Mouse (Mus musculus) hindbrain, embryonic 12.5 days (tissue): ENCODE measurements around the gene Rrp8. TPM values are rescaled to one million over a fixed set of nuclear protein-coding genes. Genes with fewer than 3 reads are reported as not detected.
"Not testable (repeated sequence)": the region's sequence is repeated elsewhere in the genome, so short reads cannot be mapped to it uniquely, and the experiment has no call there.

Source experiments
- ATAC-seq: fragments of 200-750 bp; cut with Nextera tagmentation; 2 replicates; pipeline ENCODE4 v1.8.0; 2017; ENCODE audit warnings: moderate TSS enrichment; ENCODE audit not compliant: low FRiP score
- H3K27ac ChIP-seq: fragments of 300-500 bp; sonication (generic); 2 replicates; pipeline ENCODE4 v1.5.1; 2016; ENCODE audit warnings: mild to moderate bottlenecking
- H3K27me3 ChIP-seq: fragments of 300-500 bp; sonication (generic); 2 replicates; pipeline ENCODE4 v1.6.1; 2016; ENCODE audit warnings: mild to moderate bottlenecking
- H3K36me3 ChIP-seq: fragments of 300-500 bp; sonication (generic); 2 replicates; pipeline ENCODE4 v1.6.1; 2016; ENCODE audit warnings: mild to moderate bottlenecking
- H3K4me1 ChIP-seq: fragments of 300-500 bp; sonication (generic); 2 replicates; pipeline ENCODE4 v1.6.1; 2016
- H3K4me2 ChIP-seq: fragments of 300-500 bp; sonication (generic); replicated peaks from 2 replicates; pipeline ENCODE4 v1.6.1; 2016; ENCODE audit warnings: mild to moderate bottlenecking
- H3K4me3 ChIP-seq: fragments of 300-500 bp; sonication (generic); 2 replicates; pipeline ENCODE4 v1.5.1; 2016; ENCODE audit warnings: mild to moderate bottlenecking
- H3K9ac ChIP-seq: fragments of 300-500 bp; sonication (generic); 2 replicates; pipeline ENCODE4 v1.6.1; 2016; ENCODE audit warnings: mild to moderate bottlenecking, moderate library complexity
- H3K9me3 ChIP-seq: fragments of 300-500 bp; sonication (generic); replicated peaks from 2 replicates; pipeline ENCODE4 v1.6.1; 2016; ENCODE audit warnings: mild to moderate bottlenecking
- WGBS: fragments of 180-500 bp; shearing (Covaris S2); methylation state at CpG from one replicate; pipeline ENCODE4 v1.1.7; 2016; 5-methylcytosine and 5-hydroxymethylcytosine counted together
- polyA plus RNA-seq: library from polyadenylated mRNA; unstranded; fragments of >200 nt; fragmentation: Nextera tagmentation; extraction: Ambion mirVana; gene quantifications from 2 replicates; pipeline ENCODE4 v1.2.1, GENCODE M21; 2016

The Rrp8 gene
- polyA plus RNA-seq, 1 experiment from 2014 or later: 36.6 TPM

GRCm38 (mm10) chr7:105742539-105743215 lies 5.5 kb upstream of the Rrp8 start:
- Histone ChIP-seq H3K36me3 (peaks cover 35% of the 10 kb centered on the region), H3K4me2 (0 out of 2 replicates have a peak overlapping the region, but pooled peaks have one; percentile 89), H3K4me3 (0 out of 2 replicates have a peak overlapping the region, but pooled peaks have one; percentile 4), H3K4me1 (peaks cover 14% of the 10 kb centered on the region)
- not testable (repeated sequence) for ATAC-seq, H3K9ac ChIP-seq, H3K9me3 ChIP-seq, H3K27me3 ChIP-seq, H3K27ac ChIP-seq
- 83% methylated on average over 7 of the region's 7 CpGs for WGBS

GRCm38 (mm10) chr7:105741978-105742377 lies 4.8 kb upstream of the Rrp8 start:
- Histone ChIP-seq H3K9me3 (no peaks in the 10 kb centered on the region), H3K27ac (no peak overlapping the region), H3K36me3 (peaks cover 30% of the 10 kb centered on the region), H3K4me1 (peaks cover 18% of the 10 kb centered on the region), H3K4me3 (no peak overlapping the region), H3K4me2 (no peak overlapping the region), H3K9ac (no peak overlapping the region), H3K27me3 (no peaks in the 10 kb centered on the region)
- 93% methylated on average over 9 of the region's 9 CpGs for WGBS
- ATAC-seq: no peak

GRCm38 (mm10) chr7:105740851-105741250 lies 3.7 kb upstream of the Rrp8 start:
- Histone ChIP-seq H3K27me3 (no peaks in the 10 kb centered on the region), H3K36me3 (peaks cover 30% of the 10 kb centered on the region), H3K9ac (no peak overlapping the region), H3K4me3 (no peak overlapping the region), H3K27ac (no peak overlapping the region), H3K4me2 (no peak overlapping the region), H3K9me3 (no peaks in the 10 kb centered on the region), H3K4me1 (peaks cover 18% of the 10 kb centered on the region)
- WGBS: 83% methylated on average over 6 of the region's 6 CpGs
- no peak for ATAC-seq

GRCm38 (mm10) chr7:105740089-105740795 lies 3.1 kb upstream of the Rrp8 start:
- 86% methylated on average over 13 of the region's 13 CpGs for WGBS

GRCm38 (mm10) chr7:105738948-105739347 lies 1.8 kb upstream of the Rrp8 start:
- 37% methylated on average over 3 of the region's 3 CpGs for WGBS
- H3K4me3 ChIP-seq: no peak overlapping the region
- no peaks in the 10 kb centered on the region for H3K27me3 ChIP-seq
- no peak overlapping the region for H3K9ac ChIP-seq
- no peaks in the 10 kb centered on the region for H3K9me3 ChIP-seq
- no peak for ATAC-seq
- H3K36me3 ChIP-seq: peaks cover 36% of the 10 kb centered on the region
- 0 out of 2 replicates have a peak overlapping the region, but pooled peaks have one; percentile 26 for H3K27ac ChIP-seq
- no peak overlapping the region; the same call in 1 of the 2 replicates for H3K4me2 ChIP-seq
- peaks cover 23% of the 10 kb centered on the region for H3K4me1 ChIP-seq

More at GRCm38 (mm10) chr7:105740089-105740795, 3.1 kb upstream of the Rrp8 start:
- H3K4me1 ChIP-seq: peaks cover 19% of the 10 kb centered on the region
- no peaks in the 10 kb centered on the region for H3K9me3 ChIP-seq
- no peak overlapping the region for H3K4me3 ChIP-seq
- no peak overlapping the region for H3K4me2 ChIP-seq
- peaks cover 30% of the 10 kb centered on the region for H3K36me3 ChIP-seq
- H3K27me3 ChIP-seq: no peaks in the 10 kb centered on the region
- ATAC-seq: no peak
- H3K9ac ChIP-seq: no peak overlapping the region
- no peak overlapping the region for H3K27ac ChIP-seq

- no peak overlapping the region for H3K4me2 ChIP-seq
- ATAC-seq: no peak
- no peak overlapping the region for H3K9ac ChIP-seq
- peaks cover 42% of the 10 kb centered on the region for H3K36me3 ChIP-seq
- peaks cover 17% of the 10 kb centered on the region for H3K4me1 ChIP-seq
- 91% methylated on average over 2 of the region's 2 CpGs for WGBS
- no peak overlapping the region for H3K27ac ChIP-seq
- H3K9me3 ChIP-seq: no peaks in the 10 kb centered on the region
- no peak overlapping the region for H3K4me3 ChIP-seq
- no peaks in the 10 kb centered on the region for H3K27me3 ChIP-seq
Measured at GRCm38 (mm10) chr7:105738286-105738685, 1.1 kb upstream of the Rrp8 start.

- Histone ChIP-seq H3K4me2 (peak overlapping the region; percentile 89), H3K36me3 (peaks cover 44% of the 10 kb centered on the region), H3K27me3 (no peaks in the 10 kb centered on the region), H3K4me3 (peak overlapping the region; percentile 79), H3K27ac (no peak overlapping the region), H3K9ac (peak overlapping the region; percentile 77; the same call in 1 of the 2 replicates), H3K4me1 (peaks cover 14% of the 10 kb centered on the region), H3K9me3 (no peaks in the 10 kb centered on the region)
- 34% methylated on average over 3 of the region's 3 CpGs for WGBS
- no peak for ATAC-seq
Measured at GRCm38 (mm10) chr7:105737648-105738047, 463 bp upstream of the Rrp8 start.

- peak within 1 kb of the TSS; percentile 83 for H3K27ac ChIP-seq
- no peaks in the 10 kb centered on the region for H3K27me3 ChIP-seq
- peak; percentile 98 for ATAC-seq
- H3K36me3 ChIP-seq: peaks cover 44% of the 10 kb centered on the region
- WGBS: 0% methylated on average over 56 of the region's 62 CpGs
- H3K4me1 ChIP-seq: peaks cover 14% of the 10 kb centered on the region
- peak within 1 kb of the TSS; percentile 77 for H3K9ac ChIP-seq
- no peaks in the 10 kb centered on the region for H3K9me3 ChIP-seq
- H3K4me3 ChIP-seq: peak within 1 kb of the TSS; percentile 79
- peak within 1 kb of the TSS; percentile 89 for H3K4me2 ChIP-seq
Measured at GRCm38 (mm10) chr7:105736264-105736901, 802 bp downstream of the Rrp8 start, which contains the start of gene Ilk. TSS of gene Ilk (plus strand) at chr7:105736592.

GRCm38 (mm10) chr7:105735464-105735863 lies 1.7 kb downstream of the Rrp8 start:
- peak overlapping the region; percentile 79 for H3K4me3 ChIP-seq
- not testable (repeated sequence) for H3K27me3 ChIP-seq, H3K9me3 ChIP-seq, ATAC-seq, H3K27ac ChIP-seq
- peak overlapping the region; percentile 77 for H3K9ac ChIP-seq
- H3K4me2 ChIP-seq: peak overlapping the region; percentile 89
- WGBS: 50% methylated on average over 4 of the region's 4 CpGs
- peaks cover 42% of the 10 kb centered on the region for H3K36me3 ChIP-seq
- H3K4me1 ChIP-seq: peaks cover 14% of the 10 kb centered on the region

- Histone ChIP-seq H3K4me2 (no peak overlapping the region), H3K9ac (no peak overlapping the region), H3K4me3 (no peak overlapping the region), H3K36me3 (peaks cover 46% of the 10 kb centered on the region), H3K4me1 (peaks cover 14% of the 10 kb centered on the region), H3K9me3 (no peaks in the 10 kb centered on the region), H3K27ac (no peak overlapping the region), H3K27me3 (no peaks in the 10 kb centered on the region)
- 86% methylated on average over 8 of the region's 8 CpGs for WGBS
- no peak for ATAC-seq
Measured at GRCm38 (mm10) chr7:105734826-105735225, 2.4 kb downstream of the Rrp8 start.

GRCm38 (mm10) chr7:105733836-105734235 lies 3.3 kb downstream of the Rrp8 start:
- Histone ChIP-seq H3K36me3 (peaks cover 51% of the 10 kb centered on the region), H3K9ac (no peak overlapping the region)
- no peak for ATAC-seq

GRCm38 (mm10) chr7:105728701-105729428 lies 8.3 kb downstream of the Rrp8 start:
- H3K27me3 ChIP-seq: no peaks in the 10 kb centered on the region
- H3K4me2 ChIP-seq: no peak overlapping the region
- no peaks in the 10 kb centered on the region for H3K4me1 ChIP-seq
- ATAC-seq: no peak
- no peaks in the 10 kb centered on the region for H3K9me3 ChIP-seq
- peaks cover 44% of the 10 kb centered on the region for H3K36me3 ChIP-seq
- no peak overlapping the region for H3K9ac ChIP-seq
- H3K4me3 ChIP-seq: no peak overlapping the region
- WGBS: 68% methylated on average over 6 of the region's 6 CpGs
- H3K27ac ChIP-seq: no peak overlapping the region

More at GRCm38 (mm10) chr7:105733836-105734235, 3.3 kb downstream of the Rrp8 start:
- Histone ChIP-seq H3K27me3 (no peaks in the 10 kb centered on the region), H3K4me1 (peaks cover 14% of the 10 kb centered on the region), H3K27ac (no peak overlapping the region), H3K9me3 (no peaks in the 10 kb centered on the region), H3K4me3 (no peak overlapping the region), H3K4me2 (no peak overlapping the region)
- WGBS: 93% methylated on average over 11 of the region's 11 CpGs
